Mouse (Mus musculus): ENCODE measurements at regions not wholly inside any gene's neighbourhood (a gene's known extent, or its start where the extent isn't known, plus 50 kb on each side); places are given as distances from the start of the nearest gene placed in this dataset.

DNA sequence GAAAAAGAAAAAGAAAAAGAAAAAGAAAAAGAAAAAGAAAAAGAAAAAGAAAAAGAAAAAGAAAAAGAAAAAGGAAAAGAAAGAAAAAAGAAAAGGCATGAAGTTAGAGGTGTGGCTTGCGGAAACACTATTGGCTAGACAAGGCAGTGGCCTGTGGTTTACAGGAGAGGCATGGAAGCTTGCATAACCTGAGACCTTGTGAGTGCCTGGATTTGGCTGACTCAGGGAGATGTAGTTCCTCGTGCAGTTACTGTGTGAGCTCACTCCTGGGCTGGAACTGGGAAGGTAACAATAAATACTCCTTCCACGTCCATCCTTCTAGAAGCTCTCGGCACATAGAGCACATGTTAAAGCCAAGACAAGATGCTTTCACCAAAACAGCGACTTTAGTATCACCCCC lies 64.9 kb upstream of the Plcz1 start:
- no peak for TF ChIP-seq CTCF (IDR thresholded peaks at IDR 0.05; ENCODE audit: low read depth, low read length)
- no peak for TF ChIP-seq POLR2A (IDR thresholded peaks at IDR 0.05; ENCODE audit: insufficient read depth, low read length)
- no peak for TF ChIP-seq EP300 (IDR thresholded peaks at IDR 0.05; ENCODE audit: insufficient read depth, low read depth, low read length)

Data from ES-Bruce4 (cell line).